Mouse (Mus musculus) heart, embryonic 12.5 days (tissue): ENCODE measurements around the gene Lamp1. TPM values are rescaled to one million over a fixed set of nuclear protein-coding genes. Genes with fewer than 3 reads are reported as not detected.

Experiments used
- ATAC-seq: fragments of 200-750 bp; cut with Nextera tagmentation; 2 replicates; pipeline ENCODE4 v1.8.0; 2017; ENCODE audit warnings: moderate TSS enrichment, moderate library complexity; ENCODE audit not compliant: insufficient number of reproducible peaks, low FRiP score
- H3K27ac ChIP-seq: fragments of 300-500 bp; sonication (generic); 2 replicates; pipeline ENCODE4 v1.5.1; 2016; ENCODE audit warnings: mild to moderate bottlenecking, moderate library complexity; ENCODE audit not compliant: poor library complexity, severe bottlenecking
- H3K27me3 ChIP-seq: fragments of 300-500 bp; sonication (generic); replicated peaks from 2 replicates; pipeline ENCODE4 v1.6.1; 2016; ENCODE audit warnings: mild to moderate bottlenecking, moderate library complexity
- H3K36me3 ChIP-seq: fragments of 300-500 bp; sonication (generic); 2 replicates; pipeline ENCODE4 v1.6.1; 2016; ENCODE audit warnings: mild to moderate bottlenecking, moderate library complexity
- H3K4me1 ChIP-seq: fragments of 300-500 bp; sonication (generic); replicated peaks from 2 replicates; pipeline ENCODE4 v1.6.1; 2016; ENCODE audit warnings: mild to moderate bottlenecking
- H3K4me2 ChIP-seq: fragments of 300-500 bp; sonication (generic); 2 replicates; pipeline ENCODE4 v1.6.1; 2016; ENCODE audit warnings: mild to moderate bottlenecking, moderate library complexity
- H3K4me3 ChIP-seq: fragments of 300-500 bp; sonication (generic); 2 replicates; pipeline ENCODE4 v1.5.1; 2016; ENCODE audit warnings: mild to moderate bottlenecking
- H3K9ac ChIP-seq: fragments of 300-500 bp; sonication (generic); 2 replicates; pipeline ENCODE4 v1.6.1; 2016; ENCODE audit warnings: mild to moderate bottlenecking, moderate library complexity
- H3K9me3 ChIP-seq: fragments of 300-500 bp; sonication (generic); replicated peaks from 2 replicates; pipeline ENCODE4 v1.6.1; 2016; ENCODE audit warnings: mild to moderate bottlenecking, moderate library complexity
- WGBS: fragments of 180-500 bp; shearing (Covaris S2); methylation state at CpG from one replicate; pipeline ENCODE4 v1.1.7; 2016; 5-methylcytosine and 5-hydroxymethylcytosine counted together
- polyA plus RNA-seq: library from polyadenylated mRNA; unstranded; fragments of >200 nt; fragmentation: Nextera tagmentation; extraction: Ambion mirVana; gene quantifications from 2 replicates; pipeline ENCODE4 v1.2.1, GENCODE M21; 2016

The Lamp1 gene
- polyA plus RNA-seq, 1 experiment from 2014 or later = 364 TPM

- WGBS = 45% methylated on average over 18 of the region's 18 CpGs
- Histone ChIP-seq H3K4me3 (no peak overlapping the region), H3K36me3 (peaks cover 36% of the 10 kb centered on the region), H3K9ac (no peak overlapping the region), H3K27me3 (no peaks in the 10 kb centered on the region), H3K4me2 (peak overlapping the region; percentile 8; the same call in 1 of the 2 replicates), H3K9me3 (no peaks in the 10 kb centered on the region), H3K27ac (peak overlapping the region; percentile 84), H3K4me1 (peaks cover 27% of the 10 kb centered on the region)
- no peak for ATAC-seq
Measured at GRCm38 (mm10) chr8:13180911-13181690, 22.1 kb downstream of the Lamp1 start.

GRCm38 (mm10) chr8:13181691-13181976, 22.7 kb downstream of the Lamp1 start:
- H3K4me3 ChIP-seq = no peak overlapping the region
- H3K9ac ChIP-seq = no peak overlapping the region
- H3K27me3 ChIP-seq = no peaks in the 10 kb centered on the region
- H3K4me2 ChIP-seq = no peak overlapping the region
- 30% methylated on average over 2 of the region's 2 CpGs for WGBS
- peaks cover 33% of the 10 kb centered on the region for H3K36me3 ChIP-seq
- peaks cover 27% of the 10 kb centered on the region for H3K4me1 ChIP-seq
- H3K27ac ChIP-seq = peak overlapping the region; percentile 84
- H3K9me3 ChIP-seq = no peaks in the 10 kb centered on the region
- no peak for ATAC-seq

DNA sequence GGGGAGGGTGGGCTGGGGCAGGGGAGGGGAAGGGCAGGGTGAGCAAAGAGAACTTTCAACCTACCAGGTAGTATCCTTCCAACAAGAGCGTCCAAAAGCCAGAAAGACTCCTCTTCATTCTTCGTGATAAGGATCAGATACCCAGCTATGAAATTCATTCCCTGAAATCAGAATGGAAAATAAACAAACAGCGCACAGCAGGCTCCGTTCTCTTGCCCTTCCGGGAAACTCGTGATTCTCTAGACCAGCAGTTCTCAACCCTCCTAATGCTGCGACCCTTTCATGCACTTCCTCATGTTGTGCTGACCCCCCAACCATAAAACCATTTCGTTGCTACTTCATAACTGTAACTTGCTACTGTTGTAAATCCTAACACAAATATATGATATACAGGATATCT, 27.9 kb downstream of the Lamp1 start:
- Histone ChIP-seq H3K4me3 (no peak overlapping the region), H3K36me3 (peaks cover 24% of the 10 kb centered on the region), H3K9ac (no peak overlapping the region), H3K27me3 (no peaks in the 10 kb centered on the region), H3K4me1 (peaks cover 6% of the 10 kb centered on the region), H3K9me3 (no peaks in the 10 kb centered on the region), H3K4me2 (no peak overlapping the region), H3K27ac (no peak overlapping the region)
- no peak for ATAC-seq
- 81% methylated on average over 8 of the region's 8 CpGs for WGBS

- Histone ChIP-seq H3K4me3 (no peak overlapping the region), H3K27me3 (no peaks in the 10 kb centered on the region), H3K9ac (no peak overlapping the region), H3K27ac (no peak overlapping the region), H3K4me1 (peaks cover 2% of the 10 kb centered on the region), H3K36me3 (peaks cover 24% of the 10 kb centered on the region), H3K4me2 (no peak overlapping the region), H3K9me3 (no peaks in the 10 kb centered on the region)
- ATAC-seq = no peak
- 79% methylated on average over 9 of the region's 9 CpGs for WGBS
Measured at GRCm38 (mm10) chr8:13187229-13187628, 28.3 kb downstream of the Lamp1 start.

GRCm38 (mm10) chr8:13187638-13188037, 28.7 kb downstream of the Lamp1 start:
- H3K9ac ChIP-seq = no peak overlapping the region
- H3K27me3 ChIP-seq = no peaks in the 10 kb centered on the region
- H3K4me1 ChIP-seq = no peaks in the 10 kb centered on the region
- no peak for ATAC-seq
- no peak overlapping the region for H3K4me3 ChIP-seq
- 74% methylated on average over 7 of the region's 7 CpGs for WGBS
- H3K9me3 ChIP-seq = no peaks in the 10 kb centered on the region
- peaks cover 24% of the 10 kb centered on the region for H3K36me3 ChIP-seq
- H3K4me2 ChIP-seq = no peak overlapping the region
- no peak overlapping the region for H3K27ac ChIP-seq

- 87% methylated on average over 13 of the region's 13 CpGs for WGBS
- Histone ChIP-seq H3K4me1 (no peaks in the 10 kb centered on the region), H3K9ac (no peak overlapping the region), H3K4me3 (no peak overlapping the region), H3K9me3 (no peaks in the 10 kb centered on the region), H3K4me2 (no peak overlapping the region), H3K27me3 (no peaks in the 10 kb centered on the region), H3K36me3 (peaks cover 24% of the 10 kb centered on the region), H3K27ac (no peak overlapping the region)
- no peak for ATAC-seq
Measured at GRCm38 (mm10) chr8:13188052-13188555, 29.1 kb downstream of the Lamp1 start.

DNA sequence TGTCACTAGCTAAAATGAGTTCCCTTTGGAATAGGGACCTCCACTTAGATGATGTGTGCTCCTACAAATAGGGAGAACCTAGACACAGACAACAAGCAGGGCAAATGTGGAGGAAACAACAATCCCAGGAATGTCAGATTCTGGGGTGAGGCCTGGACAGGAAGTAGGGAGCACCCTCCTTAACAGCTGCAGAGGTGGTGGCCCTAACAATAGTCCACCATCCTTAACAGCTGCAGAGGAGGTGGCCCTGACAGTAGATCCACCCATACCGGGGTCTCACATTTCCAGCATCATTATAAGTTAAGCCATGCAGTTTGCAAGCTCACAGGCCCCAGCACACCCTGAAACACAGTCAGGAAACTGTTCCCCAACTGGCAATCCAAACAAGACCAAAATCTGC, 29.9 kb downstream of the Lamp1 start:
- peaks cover 24% of the 10 kb centered on the region for H3K36me3 ChIP-seq
- H3K4me3 ChIP-seq = no peak overlapping the region
- no peaks in the 10 kb centered on the region for H3K4me1 ChIP-seq
- ATAC-seq = no peak
- no peaks in the 10 kb centered on the region for H3K27me3 ChIP-seq
- no peak overlapping the region for H3K27ac ChIP-seq
- H3K9ac ChIP-seq = no peak overlapping the region
- no peaks in the 10 kb centered on the region for H3K9me3 ChIP-seq
- no peak overlapping the region for H3K4me2 ChIP-seq
- 95% methylated on average over 1 of the region's 1 CpGs for WGBS

DNA sequence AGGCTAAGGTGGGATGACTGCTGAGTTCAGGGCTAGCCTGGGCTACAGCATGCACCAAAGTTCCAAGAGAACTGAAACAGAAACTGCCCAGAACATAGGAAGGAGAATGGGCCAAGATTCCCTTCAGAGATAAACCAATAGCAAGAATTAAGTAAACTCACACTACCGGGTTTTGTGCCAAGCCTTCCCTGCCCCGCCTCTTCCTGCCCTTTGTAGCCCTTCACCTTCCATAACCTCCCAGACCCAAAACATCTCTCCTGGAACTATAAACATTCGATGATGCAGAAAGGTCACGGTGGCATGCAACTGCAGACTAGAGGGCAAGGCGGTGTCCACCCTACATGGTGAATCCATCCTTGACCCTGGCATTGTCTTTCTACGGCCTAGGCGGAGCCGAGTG, 31.3 kb downstream of the Lamp1 start:
- Histone ChIP-seq H3K4me2 (no peak overlapping the region), H3K27ac (no peak overlapping the region), H3K9ac (no peak overlapping the region), H3K4me1 (no peaks in the 10 kb centered on the region), H3K36me3 (peaks cover 19% of the 10 kb centered on the region), H3K27me3 (no peaks in the 10 kb centered on the region), H3K4me3 (no peak overlapping the region), H3K9me3 (no peaks in the 10 kb centered on the region)
- 89% methylated on average over 8 of the region's 8 CpGs for WGBS
- no peak for ATAC-seq

- H3K36me3 ChIP-seq = peaks cover 6% of the 10 kb centered on the region
- H3K9me3 ChIP-seq = no peaks in the 10 kb centered on the region
- H3K27me3 ChIP-seq = peaks cover 14% of the 10 kb centered on the region
- no peak overlapping the region for H3K4me3 ChIP-seq
- peaks cover 15% of the 10 kb centered on the region for H3K4me1 ChIP-seq
- WGBS = 51% methylated on average over 10 of the region's 10 CpGs
- no peak overlapping the region for H3K4me2 ChIP-seq
- H3K27ac ChIP-seq = no peak overlapping the region
- H3K9ac ChIP-seq = no peak overlapping the region
- no peak for ATAC-seq
Measured at GRCm38 (mm10) chr8:13194818-13195217, 35.9 kb downstream of the Lamp1 start.

GRCm38 (mm10) chr8:13197493-13197892, 38.5 kb downstream of the Lamp1 start:
- no peak for ATAC-seq
- Histone ChIP-seq H3K36me3 (no peaks in the 10 kb centered on the region; the same call in 1 of the 2 replicates), H3K27me3 (peaks cover 24% of the 10 kb centered on the region), H3K9me3 (no peaks in the 10 kb centered on the region), H3K27ac (no peak overlapping the region), H3K4me3 (no peak overlapping the region), H3K4me2 (no peak overlapping the region), H3K9ac (no peak overlapping the region), H3K4me1 (peaks cover 24% of the 10 kb centered on the region)
- 84% methylated on average over 5 of the region's 5 CpGs for WGBS

- H3K4me1 ChIP-seq = peaks cover 26% of the 10 kb centered on the region
- H3K27me3 ChIP-seq = peaks cover 28% of the 10 kb centered on the region
- H3K9ac ChIP-seq = peak overlapping the region; percentile 73; the same call in 1 of the 2 replicates
- no peak for ATAC-seq
- H3K27ac ChIP-seq = no peak overlapping the region
- WGBS = 26% methylated on average over 14 of the region's 14 CpGs
- peak overlapping the region; percentile 80 for H3K4me2 ChIP-seq
- peak overlapping the region; percentile 69 for H3K4me3 ChIP-seq
- H3K9me3 ChIP-seq = 0 out of 2 replicates have a peak, but pooled peaks cover 3% of the 10 kb centered on the region
- H3K36me3 ChIP-seq = no peaks in the 10 kb centered on the region; the same call in 1 of the 2 replicates
Measured at GRCm38 (mm10) chr8:13199385-13200061, 40.6 kb downstream of the Lamp1 start.
